21 mouse cellular contexts compared by ENCODE assay signal in genomic region chr11:32908723-32909411, GRCm38 (mm10).
DNase-seq lines count a peak whose midpoint lies in the region; ATAC-seq and TF ChIP-seq lines count a peak whose summit lies in the region.
"Had no signal": no experiment of that assay in that cellular context is flagged by ENCODE, and none has a peak within 500 bp of the region (broad histone marks: within the 10 kb centered on the region; RNA-seq: fewer than 3 reads in every experiment).

No protein-coding gene starts in this region.

- no peak overlapping the region for H3K4me3 ChIP-seq in hindbrain, postnatal 0 days (ENCODE audit: low read length)
- no peak overlapping the region for H3K4me3 ChIP-seq in hindbrain, embryonic 11.5 days (ENCODE audit: low read depth, low read length)
- H3K4me3 ChIP-seq in limb, embryonic 13.5 days: no peak overlapping the region
- H3K4me3 ChIP-seq in heart, embryonic 11.5 days (ENCODE audit: low read depth, low read length): no peak overlapping the region
- H3K4me3 ChIP-seq: embryonic facial prominence, embryonic 15.5 days; erythroblast, embryonic 14.5 days; forebrain, embryonic 10.5 days; forebrain, embryonic 15.5 days; hindbrain, embryonic 13.5 days had no signal

- DNase-seq in hindbrain, postnatal 0 days (ENCODE audit: low spot score): peak; percentile 26
- no peak for DNase-seq in hindbrain, embryonic 11.5 days (ENCODE audit: low spot score)
- DNase-seq in A20 (ENCODE audit: low read depth, low spot score) (peak; percentile 48), R1 (ENCODE audit: low read depth, low spot score) (peak; percentile 24)
- no peak for DNase-seq in urinary bladder, adult 18-20 months (ENCODE audit: low spot score in 2 of 2)
- DNase-seq: adrenal gland, postnatal 10 days; cerebellum, adult 11-12 months; cerebellum, adult 9-11 months; cerebellum, postnatal 36 days; gastrocnemius, postnatal 36 days; heart, adult 11 months; heart, postnatal 10 days; heart, postnatal 4 days had no signal

- no peak overlapping the region for H3K4me2 ChIP-seq in hindbrain, postnatal 0 days (ENCODE audit: low read depth, low read length)
- no peak overlapping the region for H3K4me2 ChIP-seq in hindbrain, embryonic 11.5 days (replicated peaks; ENCODE audit: low read depth, low read length)
- 0 out of 2 replicates have a peak overlapping the region, but pooled peaks have one; percentile 11 for H3K4me2 ChIP-seq in limb, embryonic 13.5 days (replicated peaks)
- no peak overlapping the region for H3K4me2 ChIP-seq in heart, embryonic 11.5 days
- H3K4me2 ChIP-seq: embryonic facial prominence, embryonic 15.5 days; forebrain, embryonic 15.5 days; hindbrain, embryonic 13.5 days had no signal

- H3K27me3 ChIP-seq in hindbrain, postnatal 0 days (ENCODE audit: insufficient read depth, low read length): no peaks in the 10 kb centered on the region
- H3K27me3 ChIP-seq in hindbrain, embryonic 11.5 days (ENCODE audit: control insufficient read depth, insufficient read depth, low read length): no peaks in the 10 kb centered on the region
- H3K27me3 ChIP-seq in limb, embryonic 13.5 days: 0 out of 2 replicates have a peak, but pooled peaks cover 5% of the 10 kb centered on the region
- no peaks in the 10 kb centered on the region for H3K27me3 ChIP-seq in heart, embryonic 11.5 days (ENCODE audit: control insufficient read depth, insufficient read depth, low read length)
- H3K27me3 ChIP-seq: forebrain, embryonic 15.5 days; hindbrain, embryonic 13.5 days had no signal

- H3K27ac ChIP-seq in hindbrain, postnatal 0 days: no peak overlapping the region
- H3K27ac ChIP-seq in hindbrain, embryonic 11.5 days (ENCODE audit: low read depth, low read length): no peak overlapping the region
- H3K27ac ChIP-seq in limb, embryonic 13.5 days: no peak overlapping the region
- H3K27ac ChIP-seq in heart, embryonic 11.5 days (ENCODE audit: low read depth, low read length): no peak overlapping the region
- H3K27ac ChIP-seq: embryonic facial prominence, embryonic 15.5 days; forebrain, embryonic 10.5 days; forebrain, embryonic 15.5 days; hindbrain, embryonic 13.5 days had no signal

- H3K36me3 ChIP-seq in hindbrain, postnatal 0 days (ENCODE audit: insufficient read depth, low read length): no peaks in the 10 kb centered on the region
- H3K36me3 ChIP-seq in hindbrain, embryonic 11.5 days (ENCODE audit: control insufficient read depth, insufficient read depth, low read length): no peaks in the 10 kb centered on the region
- H3K36me3 ChIP-seq in limb, embryonic 13.5 days: no peaks in the 10 kb centered on the region
- no peaks in the 10 kb centered on the region for H3K36me3 ChIP-seq in heart, embryonic 11.5 days (ENCODE audit: control insufficient read depth, insufficient read depth, low read length)
- H3K36me3 ChIP-seq: embryonic facial prominence, embryonic 15.5 days; forebrain, embryonic 10.5 days; forebrain, embryonic 15.5 days; G1E; hindbrain, embryonic 13.5 days had no signal

- ATAC-seq in hindbrain, postnatal 0 days: no peak
- no peak for ATAC-seq in hindbrain, embryonic 11.5 days (ENCODE audit: low FRiP score)
- ATAC-seq in limb, embryonic 13.5 days (ENCODE audit: low FRiP score, low read depth): no peak
- no peak for ATAC-seq in heart, embryonic 11.5 days (replicated peaks; ENCODE audit: insufficient number of reproducible peaks, low FRiP score, low TSS enrichment)
- ATAC-seq: forebrain, embryonic 15.5 days had no signal

- 66% methylated on average over 14 of the region's 14 CpGs for WGBS in hindbrain, postnatal 0 days
- WGBS in hindbrain, embryonic 11.5 days: 82% methylated on average over 14 of the region's 14 CpGs
- 28% methylated on average over 14 of the region's 14 CpGs for WGBS in limb, embryonic 13.5 days
- WGBS in heart, embryonic 11.5 days (ENCODE audit: insufficient replicate concordance): 80% methylated on average over 14 of the region's 14 CpGs

- no peaks in the 10 kb centered on the region for H3K9me3 ChIP-seq in hindbrain, postnatal 0 days (ENCODE audit: low read length)
- H3K9me3 ChIP-seq in hindbrain, embryonic 11.5 days (ENCODE audit: control insufficient read depth, low read length): no peaks in the 10 kb centered on the region
- H3K9me3 ChIP-seq in limb, embryonic 13.5 days: no peaks in the 10 kb centered on the region
- no peaks in the 10 kb centered on the region for H3K9me3 ChIP-seq in heart, embryonic 11.5 days (replicated peaks; ENCODE audit: control insufficient read depth, low read length)
- H3K9me3 ChIP-seq: embryonic facial prominence, embryonic 15.5 days; forebrain, embryonic 10.5 days; forebrain, embryonic 15.5 days; G1E; hindbrain, embryonic 13.5 days had no signal

- no peaks in the 10 kb centered on the region; the same call in 1 of the 2 replicates for H3K4me1 ChIP-seq in hindbrain, postnatal 0 days (ENCODE audit: insufficient read depth, low read length)
- H3K4me1 ChIP-seq in hindbrain, embryonic 11.5 days (replicated peaks; ENCODE audit: control insufficient read depth, insufficient read depth, low read length): no peaks in the 10 kb centered on the region
- H3K4me1 ChIP-seq in limb, embryonic 13.5 days: peaks cover 26% of the 10 kb centered on the region
- H3K4me1 ChIP-seq in heart, embryonic 11.5 days (ENCODE audit: control insufficient read depth, insufficient read depth, low read length): no peaks in the 10 kb centered on the region

- no peak overlapping the region for H3K9ac ChIP-seq in hindbrain, postnatal 0 days (replicated peaks; ENCODE audit: low read length)
- H3K9ac ChIP-seq in hindbrain, embryonic 11.5 days (ENCODE audit: low read depth, low read length): no peak overlapping the region
- H3K9ac ChIP-seq in limb, embryonic 13.5 days: no peak overlapping the region
- no peak overlapping the region for H3K9ac ChIP-seq in heart, embryonic 11.5 days (ENCODE audit: low read depth, low read length)
- H3K9ac ChIP-seq: embryonic facial prominence, embryonic 15.5 days; forebrain, embryonic 15.5 days; hindbrain, embryonic 13.5 days had no signal

- TF ChIP-seq CTCF in hindbrain, postnatal 0 days (IDR thresholded peaks at IDR 0.05; ENCODE audit: low read depth): no peak

Comparison
In these comparisons a context has a peak if more than half of its experiments do, and no peak if none do; other contexts are left out.
1. DNase-seq: peak in hindbrain, postnatal 0 days (single experiment), A20 (single experiment) and R1 (single experiment); none in hindbrain, embryonic 11.5 days (single experiment) and urinary bladder, adult 18-20 months (0 of 2).